Mouse (Mus musculus): ENCODE data around the gene Frs3. TPM values are rescaled to one million over a fixed set of nuclear protein-coding genes. Genes with fewer than 3 reads are reported as not detected.
"Not testable (repeated sequence)": the region's sequence is repeated elsewhere in the genome, so short reads cannot be mapped to it uniquely, and the experiment has no call there.

Frs3 gene
- 4.3 and 8.0 TPM in 2 replicates for total RNA-seq (2021)
- long read RNA-seq, partial matches to known transcripts: 1 of 6 reads
- long read RNA-seq, other reads (novel, unspliced or antisense): 2 of 6 reads

- peak; percentile 77 for DNase-seq
Observed at GRCm38 (mm10) chr17:47688608-47689575, at the start of gene Frs3. Gene Frs3, plus strand, starts transcription at chr17:47689030.

GRCm38 (mm10) chr17:47642992-47643391 is 45.8 kb upstream of the Frs3 start:
- DNase-seq: no peak

GRCm38 (mm10) chr17:47646683-47647082 is 42.1 kb upstream of the Frs3 start:
- DNase-seq: peak; percentile 41

- no peak for DNase-seq
Observed at GRCm38 (mm10) chr17:47648966-47649365, 39.9 kb upstream of the Frs3 start.

- no peak for DNase-seq
Observed at GRCm38 (mm10) chr17:47651953-47652352, 36.9 kb upstream of the Frs3 start.

- DNase-seq: not testable (repeated sequence)
Observed at GRCm38 (mm10) chr17:47654346-47654745, 34.5 kb upstream of the Frs3 start.

GRCm38 (mm10) chr17:47655697-47656096 is 33.1 kb upstream of the Frs3 start:
- DNase-seq: no peak

DNA sequence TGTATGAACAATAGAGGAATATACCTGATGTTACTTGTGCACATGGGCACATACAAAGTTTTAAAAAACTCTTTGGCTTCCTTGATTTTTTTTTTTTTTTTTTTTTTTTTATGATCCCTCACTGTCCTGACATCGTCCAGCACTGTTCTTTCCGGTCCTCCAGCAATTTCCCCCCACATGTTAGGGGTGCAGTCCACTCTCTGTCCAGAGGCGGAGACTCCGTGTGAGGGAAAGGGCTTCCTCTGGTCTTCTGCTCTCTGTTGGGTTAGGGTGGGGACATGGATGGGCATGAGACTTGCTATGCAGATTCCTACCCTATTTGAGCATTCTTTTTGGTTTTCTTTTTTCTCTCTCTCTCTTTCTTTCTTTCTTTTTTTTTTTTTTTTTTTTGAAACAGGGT is 30.9 kb upstream of the Frs3 start:
- no peak for DNase-seq

GRCm38 (mm10) chr17:47658741-47659243 is 30.0 kb upstream of the Frs3 start:
- DNase-seq: no peak

GRCm38 (mm10) chr17:47663009-47663713 is 25.7 kb upstream of the Frs3 start:
- DNase-seq: no peak

GRCm38 (mm10) chr17:47664474-47664873 is 24.4 kb upstream of the Frs3 start:
- no peak for DNase-seq

DNA sequence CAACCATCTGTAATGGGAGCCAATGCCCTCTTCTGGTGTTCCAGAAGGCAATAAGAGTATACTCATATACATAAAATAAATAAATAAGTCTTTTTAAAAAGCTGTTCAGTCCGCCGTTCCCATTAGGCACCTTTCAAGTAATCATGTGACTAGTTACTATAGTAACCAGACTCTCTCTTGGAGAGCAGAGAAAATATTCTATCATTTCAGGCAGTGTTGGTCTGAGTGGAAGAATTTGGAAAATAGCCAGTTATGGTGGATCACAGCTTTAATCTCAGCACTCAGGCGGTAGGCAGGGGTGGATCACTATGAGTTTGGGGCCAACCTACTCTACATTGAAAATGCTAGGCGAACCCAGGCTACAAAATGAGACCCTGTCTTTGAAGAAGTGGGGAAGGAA is 19.7 kb upstream of the Frs3 start:
- no peak for DNase-seq

DNA sequence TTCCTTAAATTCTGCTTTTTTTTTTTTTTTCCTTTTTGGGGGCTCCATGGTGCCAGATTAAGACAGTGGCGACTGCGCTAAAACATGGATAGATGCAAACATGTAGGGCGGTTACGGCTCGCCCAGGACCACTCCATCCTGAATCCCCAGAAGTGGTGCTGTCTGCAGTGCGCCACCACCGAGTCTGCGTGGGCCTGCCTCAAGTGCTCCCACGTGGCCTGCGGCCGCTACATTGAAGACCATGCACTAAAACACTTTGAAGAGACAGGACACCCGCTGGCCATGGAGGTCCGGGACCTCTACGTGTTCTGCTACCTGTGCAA is 16.9 kb upstream of the Frs3 start:
- no peak for DNase-seq

DNA sequence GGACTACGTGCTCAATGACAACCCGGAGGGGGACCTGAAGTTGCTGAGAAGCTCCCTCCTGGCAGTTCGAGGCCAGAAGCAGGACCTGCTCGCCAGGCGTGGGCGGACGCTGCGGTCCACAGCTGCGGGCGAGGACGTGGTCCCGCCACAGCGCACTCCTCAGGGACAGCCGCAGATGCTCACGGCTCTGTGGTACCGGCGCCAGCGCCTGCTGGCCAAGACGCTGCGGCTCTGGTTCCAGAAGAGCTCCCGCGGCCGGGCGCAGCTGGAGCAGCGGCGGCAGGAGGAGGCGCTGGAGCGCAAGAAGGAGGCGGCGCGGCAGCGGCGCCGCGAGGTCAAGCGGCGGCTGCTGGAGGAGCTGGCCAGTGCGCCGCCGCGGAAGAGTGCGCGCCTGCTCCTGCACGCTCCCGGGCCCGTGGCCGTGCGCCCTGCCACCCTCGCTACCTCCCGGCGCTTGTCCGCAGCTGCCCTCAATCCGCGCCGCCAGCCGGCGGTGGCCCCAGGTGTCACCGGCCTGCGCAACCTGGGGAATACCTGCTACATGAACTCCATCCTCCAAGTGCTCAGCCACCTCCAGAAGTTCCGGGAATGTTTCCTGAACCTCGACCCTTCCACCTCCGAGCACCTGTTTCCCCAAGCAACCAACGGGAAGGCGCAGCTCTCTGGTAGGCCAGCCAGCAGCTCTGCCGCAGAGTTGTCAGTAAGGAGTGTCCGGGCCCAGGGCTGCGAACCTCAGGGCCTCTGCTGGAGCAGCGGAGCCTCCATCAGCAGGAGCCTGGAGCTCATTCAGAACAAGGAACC is 16.3 kb upstream of the Frs3 start:
- DNase-seq: peak; percentile 72

GRCm38 (mm10) chr17:47676581-47676980 is 12.2 kb upstream of the Frs3 start:
- peak; percentile 62 for DNase-seq

DNA sequence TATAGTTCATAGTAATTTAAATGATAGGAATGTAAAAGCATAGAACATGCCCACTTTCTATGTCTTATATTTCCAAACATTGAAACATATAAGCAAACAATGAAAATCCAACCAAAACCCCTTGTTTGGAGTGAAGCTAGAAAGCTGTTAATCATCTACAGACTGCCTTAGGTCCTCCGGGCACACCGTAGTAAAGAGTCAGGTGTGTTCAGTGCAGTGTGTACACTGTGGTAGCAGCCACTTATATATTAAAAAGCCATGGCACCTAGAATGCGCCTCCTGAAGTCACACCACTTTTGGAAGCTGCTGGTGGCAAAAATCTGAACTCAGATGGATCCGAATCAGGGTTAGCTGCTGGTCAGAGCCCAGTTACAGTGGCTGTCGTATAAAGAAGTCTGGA is 10.6 kb upstream of the Frs3 start:
- no peak for DNase-seq

DNA sequence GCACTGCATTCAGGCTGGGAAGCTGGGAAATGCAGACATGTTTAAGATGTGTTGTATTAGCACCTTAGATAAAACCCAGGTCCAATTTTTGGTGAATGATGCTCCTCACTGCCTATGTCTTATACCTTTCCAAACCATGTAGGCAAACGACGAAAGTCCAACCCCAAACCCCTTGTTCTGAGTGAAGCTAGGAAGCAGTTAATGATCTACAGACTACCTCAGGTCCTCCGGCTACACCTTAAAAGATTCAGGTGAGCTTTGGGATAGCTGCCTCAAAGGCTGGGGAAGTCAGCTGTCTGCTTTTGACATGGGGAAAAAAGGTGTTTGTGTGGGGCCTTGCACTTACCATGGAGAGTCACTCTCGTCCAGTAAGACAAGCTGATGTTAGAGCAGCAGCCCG is 10.1 kb upstream of the Frs3 start:
- no peak for DNase-seq

- no peak for DNase-seq
Observed at GRCm38 (mm10) chr17:47682836-47683235, 6.0 kb upstream of the Frs3 start.

GRCm38 (mm10) chr17:47687409-47688343 is 1.2 kb upstream of the Frs3 start:
- DNase-seq: peak; percentile 94

DNA sequence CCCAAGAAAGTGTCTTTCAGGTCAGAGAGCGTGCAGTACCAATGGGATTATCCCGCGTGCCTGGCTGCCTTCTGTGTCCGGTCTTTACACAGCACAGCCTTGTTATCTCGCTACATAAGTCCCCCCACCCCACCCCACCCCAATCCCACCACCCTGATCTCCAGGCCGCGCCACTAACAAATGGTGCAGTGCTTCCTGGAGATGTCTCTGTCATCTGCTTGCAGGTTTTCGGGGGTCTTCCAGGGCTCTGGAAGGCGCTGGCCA is 554 bp upstream of the Frs3 start, which contains the start of gene Tomm6:
TSS of gene Tomm6 (minus strand) at position 43 of the 264 bp plus-strand sequence.
- DNase-seq: no peak

- DNase-seq: no peak
Observed at GRCm38 (mm10) chr17:47689894-47690293, 1.1 kb downstream of the Frs3 start.

Data from adrenal gland, postnatal 25 days (tissue).